Mouse (Mus musculus) hindbrain, embryonic 10.5 days (tissue): Measurements from ENCODE around the gene Bmp8b. TPM values are rescaled to one million over a fixed set of nuclear protein-coding genes. Genes with fewer than 3 reads are reported as not detected.
"Not testable (repeated sequence)": the region's sequence is repeated elsewhere in the genome, so short reads cannot be mapped to it uniquely, and the experiment has no call there.

Source experiments
- DNase-seq: peaks from one replicate; pipeline ENCODE4 v3.0.0-alpha.2; 2017; ENCODE audit warnings: low spot score
- H3K27ac ChIP-seq: fragments of 300-500 bp; sonication (generic); 2 replicates; pipeline ENCODE4 v1.5.1; 2016; ENCODE audit warnings: mild to moderate bottlenecking, moderate library complexity
- H3K27me3 ChIP-seq: fragments of 300-500 bp; sonication (generic); 2 replicates; pipeline ENCODE4 v1.6.1; 2016; ENCODE audit warnings: mild to moderate bottlenecking; ENCODE audit not compliant: poor library complexity, insufficient read depth, severe bottlenecking
- H3K36me3 ChIP-seq: fragments of 300-500 bp; sonication (generic); 2 replicates; pipeline ENCODE4 v1.6.1; 2016; ENCODE audit warnings: mild to moderate bottlenecking, moderate library complexity
- H3K4me1 ChIP-seq: fragments of 300-500 bp; sonication (generic); replicated peaks from 2 replicates; pipeline ENCODE4 v1.6.1; 2016; ENCODE audit warnings: mild to moderate bottlenecking
- H3K4me3 ChIP-seq: fragments of 300-500 bp; sonication (generic); 2 replicates; pipeline ENCODE4 v1.5.1; 2016; ENCODE audit warnings: mild to moderate bottlenecking, moderate library complexity
- H3K9me3 ChIP-seq: fragments of 300-500 bp; sonication (generic); 2 replicates; pipeline ENCODE4 v1.6.1; 2016; ENCODE audit warnings: mild to moderate bottlenecking, moderate library complexity
- WGBS: fragments of 180-500 bp; shearing (Covaris S2); methylation state at CpG from one replicate; pipeline ENCODE4 v1.1.7; 2016; 5-methylcytosine and 5-hydroxymethylcytosine counted together
- polyA plus RNA-seq: library from polyadenylated mRNA; unstranded; fragments of >200 nt; fragmentation: Nextera tagmentation; extraction: Ambion mirVana; gene quantifications from 2 replicates; pipeline ENCODE4 v1.2.1, GENCODE M21; 2016

The Bmp8b gene
- polyA plus RNA-seq, 1 experiment from 2014 or later: 0.60 TPM

- H3K9me3 ChIP-seq, DNase-seq, H3K36me3 ChIP-seq, H3K27me3 ChIP-seq, H3K4me3 ChIP-seq, H3K27ac ChIP-seq: not testable (repeated sequence)
- WGBS: 89% methylated on average over 3 of the region's 3 CpGs
- H3K4me1 ChIP-seq: peaks cover 12% of the 10 kb centered on the region
These were observed 56.3 kb downstream of the Bmp8b start for GRCm38 (mm10) chr4:123161251-123161650.

DNA sequence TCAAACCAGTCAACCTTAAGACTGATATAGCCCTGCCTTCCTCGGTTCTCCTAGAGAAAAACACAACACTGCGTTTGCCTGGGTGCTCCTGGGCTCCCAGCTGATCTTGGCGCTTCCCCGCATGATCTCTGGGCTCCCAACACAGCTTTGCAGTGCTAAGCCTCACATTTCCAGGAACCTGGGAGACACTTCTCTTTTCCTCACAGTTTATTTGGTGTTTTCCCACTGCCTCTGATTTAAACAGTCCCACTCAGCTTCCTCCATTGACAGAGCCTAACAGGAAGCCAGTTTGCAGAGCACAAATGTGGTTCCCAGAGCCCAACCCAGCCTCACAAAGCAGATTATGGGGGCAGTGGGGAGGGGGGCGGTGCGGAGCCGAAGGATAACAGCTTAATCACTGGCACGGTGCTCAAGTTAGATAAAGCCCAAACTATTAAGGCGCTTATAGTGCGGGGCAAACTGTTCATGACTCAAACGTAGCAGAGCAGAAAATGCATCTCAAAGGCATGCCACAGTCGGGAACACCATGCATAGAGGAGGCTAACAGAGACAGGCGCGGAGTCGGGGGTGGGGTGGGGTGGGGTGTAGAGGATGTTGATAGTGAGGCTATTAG, 57.4 kb downstream of the Bmp8b start:
- peaks cover 5% of the 10 kb centered on the region for H3K27me3 ChIP-seq
- no peaks in the 10 kb centered on the region for H3K36me3 ChIP-seq
- H3K4me1 ChIP-seq: peaks cover 12% of the 10 kb centered on the region
- no peak overlapping the region; the same call in 1 of the 2 replicates for H3K27ac ChIP-seq
- 24% methylated on average over 15 of the region's 15 CpGs for WGBS
- no peak overlapping the region for H3K4me3 ChIP-seq
- H3K9me3 ChIP-seq: no peaks in the 10 kb centered on the region
- DNase-seq: no peak

GRCm38 (mm10) chr4:123164157-123164556, 59.2 kb downstream of the Bmp8b start:
- Histone ChIP-seq H3K36me3 (no peaks in the 10 kb centered on the region), H3K9me3 (no peaks in the 10 kb centered on the region), H3K4me1 (peaks cover 12% of the 10 kb centered on the region), H3K27ac (no peak overlapping the region), H3K27me3 (peaks cover 5% of the 10 kb centered on the region), H3K4me3 (no peak overlapping the region)
- no peak for DNase-seq
- 94% methylated on average over 15 of the region's 15 CpGs for WGBS

- Histone ChIP-seq H3K9me3 (no peaks in the 10 kb centered on the region), H3K27ac (no peak overlapping the region), H3K4me1 (no peaks in the 10 kb centered on the region), H3K27me3 (peaks cover 18% of the 10 kb centered on the region), H3K36me3 (no peaks in the 10 kb centered on the region), H3K4me3 (no peak overlapping the region)
- DNase-seq: no peak
These were observed 66.8 kb downstream of the Bmp8b start for GRCm38 (mm10) chr4:123171811-123172210.

Other genes starting within 250 kb of the Bmp8b start
- 66.8 and 79.3 TPM in 2 replicates for gene Cap1, start 219.1 kb upstream of the Bmp8b start, polyA plus RNA-seq
- 26.8 and 28.9 TPM in 2 replicates for gene Mfsd2a, start 144.0 kb upstream of the Bmp8b start, polyA plus RNA-seq
- gene Mycl, start 109.5 kb upstream of the Bmp8b start, polyA plus RNA-seq: 74.1 and 82.3 TPM in 2 replicates
- 22.7 and 25.0 TPM in 2 replicates for gene Trit1, start 88.6 kb upstream of the Bmp8b start, polyA plus RNA-seq
- not detected in 2 replicates for gene Oxct2b, start 11.1 kb downstream of the Bmp8b start, polyA plus RNA-seq
- 114 and 127 TPM in 2 replicates for gene Ppie, start 34.8 kb downstream of the Bmp8b start, polyA plus RNA-seq
- gene Hpcal4, start 78.1 kb downstream of the Bmp8b start, polyA plus RNA-seq: 0.41 and 0.52 TPM in 2 replicates
- gene Nt5c1a, start 96.3 kb downstream of the Bmp8b start, polyA plus RNA-seq: not detected in 2 replicates
- 11.5 and 21.7 TPM in 2 replicates for gene Heyl, start 128.4 kb downstream of the Bmp8b start, polyA plus RNA-seq
- gene Pabpc4, start 157.2 kb downstream of the Bmp8b start, polyA plus RNA-seq: 36.2 and 51.2 TPM in 2 replicates
- gene Oxct2a, start 218.5 kb downstream of the Bmp8b start, polyA plus RNA-seq: not detected in 2 replicates
- 0.08 and 0.19 TPM in 2 replicates for gene Bmp8a, start 238.1 kb downstream of the Bmp8b start, polyA plus RNA-seq